Mouse (Mus musculus) regulatory T cell (primary cell): ENCODE data around the gene E030030I06Rik.
"Not testable (repeated sequence)": the region's sequence is repeated elsewhere in the genome, so short reads cannot be mapped to it uniquely, and the experiment has no call there.

Experiments
- in situ Hi-C: fragments of 300-600 bp; cut with MboI, MseI; formaldehyde crosslinking; loops from one replicate; pipeline ENCODE4 v1.15.1; 2025; ENCODE audit warnings: high pct_unique_total_duplicates

The E030030I06Rik gene

GRCm38 (mm10) chr10:22153147-22153690 is 4.1 kb upstream of the E030030I06Rik start:
- in situ Hi-C loops = not testable (repeated sequence)

GRCm38 (mm10) chr10:22151863-22152640 is 3.0 kb upstream of the E030030I06Rik start:
- in situ Hi-C loops = not testable (repeated sequence)

- in situ Hi-C loops = not testable (repeated sequence)
Measured at GRCm38 (mm10) chr10:22151056-22151862, 2.2 kb upstream of the E030030I06Rik start.

- in situ Hi-C loops = no loop called here
Measured at GRCm38 (mm10) chr10:22150593-22150992, 1.5 kb upstream of the E030030I06Rik start.

- in situ Hi-C loops = no loop called here
Measured at GRCm38 (mm10) chr10:22149691-22150465, 808 bp upstream of the E030030I06Rik start.

GRCm38 (mm10) chr10:22148441-22149072 is 513 bp downstream of the E030030I06Rik start:
- in situ Hi-C loops = no loop called here

GRCm38 (mm10) chr10:22142926-22143325 is 6.1 kb downstream of the E030030I06Rik start:
- in situ Hi-C loops = no loop called here

- in situ Hi-C loops = not testable (repeated sequence)
Measured at GRCm38 (mm10) chr10:22142194-22142593, 6.9 kb downstream of the E030030I06Rik start.

- in situ Hi-C loops = no loop called here
Measured at GRCm38 (mm10) chr10:22140665-22141280, 8.3 kb downstream of the E030030I06Rik start.

GRCm38 (mm10) chr10:22074531-22074930 is 74.5 kb downstream of the E030030I06Rik start:
- in situ Hi-C loops = no loop called here

GRCm38 (mm10) chr10:22072739-22073138 is 76.3 kb downstream of the E030030I06Rik start:
- in situ Hi-C loops = no loop called here

- in situ Hi-C loops = no loop called here
Measured at GRCm38 (mm10) chr10:22070576-22070975, 78.5 kb downstream of the E030030I06Rik start.

- in situ Hi-C loops = no loop called here
Measured at GRCm38 (mm10) chr10:22070168-22070567, 78.9 kb downstream of the E030030I06Rik start.

- in situ Hi-C loops = not testable (repeated sequence)
Measured at GRCm38 (mm10) chr10:22067979-22068378, 81.1 kb downstream of the E030030I06Rik start, which contains the start of gene 4930444G20Rik. 4930444G20Rik (minus strand) TSS chr10:22068079.
